Mouse (Mus musculus) liver, adult 2 months (tissue): ENCODE results near the gene Pde4dip.

Experiments used
- CTCF ChIP-seq: fragments of 200-500 bp; IDR thresholded peaks from 2 replicates; pipeline ENCODE4 v1.5.1; 2011; ENCODE audit warnings: low read depth, low read length, control low read depth
- POLR2A ChIP-seq: fragments of 200-500 bp; IDR thresholded peaks from 2 replicates; pipeline ENCODE4 v1.6.1; 2011; ENCODE audit warnings: low read length, control low read depth; ENCODE audit not compliant: insufficient read depth; ENCODE audit errors: extremely low read depth

DNA sequence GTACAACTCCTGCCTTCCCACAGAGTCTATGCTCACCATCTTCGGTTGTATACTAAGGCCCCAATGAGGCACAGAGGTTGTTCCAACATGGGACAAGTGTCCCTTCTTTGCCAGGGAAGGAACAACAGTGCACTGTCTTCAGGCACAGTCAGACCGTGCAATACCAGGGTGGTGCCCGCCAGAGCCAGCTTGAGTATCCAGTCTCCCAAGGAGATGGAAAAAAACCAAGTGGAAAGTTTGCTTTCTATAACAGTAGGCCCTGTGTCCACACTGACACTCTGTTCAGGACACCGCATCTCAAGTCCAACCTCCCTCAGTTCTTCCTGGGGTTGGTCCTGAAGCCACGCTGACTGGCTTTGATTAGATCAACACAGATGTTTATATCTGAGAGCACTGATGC is 87.8 kb downstream of the Pde4dip start:
- TF ChIP-seq CTCF (no peak), POLR2A (no peak)
